Mouse (Mus musculus): ENCODE results near the gene Eif6. TPM values are rescaled to one million over a fixed set of nuclear protein-coding genes. Genes with fewer than 3 reads are reported as not detected.
A peak's percentile ranks its signal among the peaks of the same experiment; 100 is the strongest.

The Eif6 gene
- polyA plus RNA-seq, 1 experiment from 2014 or later = 287 TPM

- H3K4me2 ChIP-seq (ENCODE audit: low read depth, low read length) = peak overlapping the region; percentile 87
- no peaks in the 10 kb centered on the region for H3K9me3 ChIP-seq (ENCODE audit: control insufficient read depth, low read length)
- 77% methylated on average over 10 of the region's 10 CpGs for WGBS
- H3K9ac ChIP-seq (ENCODE audit: low read depth, low read length) = peak overlapping the region; percentile 92
- H3K27me3 ChIP-seq (replicated peaks; ENCODE audit: control insufficient read depth, insufficient read depth, low read length) = no peaks in the 10 kb centered on the region
- H3K36me3 ChIP-seq (ENCODE audit: control insufficient read depth, insufficient read depth, low read length) = peaks cover under 1% of the 10 kb centered on the region
- no peak overlapping the region for H3K27ac ChIP-seq (ENCODE audit: low read length)
- H3K4me1 ChIP-seq (ENCODE audit: control insufficient read depth, insufficient read depth, low read length) = peaks cover 19% of the 10 kb centered on the region
- ATAC-seq = no peak
- H3K4me3 ChIP-seq (ENCODE audit: low read length) = peak overlapping the region; percentile 80
Observed at GRCm38 (mm10) chr2:155817301-155818245, 9.2 kb downstream of the Eif6 start.

GRCm38 (mm10) chr2:155816179-155816578 lies 10.5 kb downstream of the Eif6 start:
- Histone ChIP-seq H3K27ac (ENCODE audit: low read length) (no peak overlapping the region), H3K27me3 (replicated peaks; ENCODE audit: control insufficient read depth, insufficient read depth, low read length) (no peaks in the 10 kb centered on the region), H3K4me2 (ENCODE audit: low read depth, low read length) (no peak overlapping the region), H3K4me1 (ENCODE audit: control insufficient read depth, insufficient read depth, low read length) (peaks cover 19% of the 10 kb centered on the region), H3K36me3 (ENCODE audit: control insufficient read depth, insufficient read depth, low read length) (no peaks in the 10 kb centered on the region), H3K4me3 (ENCODE audit: low read length) (no peak overlapping the region), H3K9me3 (ENCODE audit: control insufficient read depth, low read length) (no peaks in the 10 kb centered on the region), H3K9ac (ENCODE audit: low read depth, low read length) (no peak overlapping the region)
- ATAC-seq = no peak
- 93% methylated on average over 1 of the region's 1 CpGs for WGBS

- H3K9ac ChIP-seq (ENCODE audit: low read depth, low read length) = no peak overlapping the region
- H3K9me3 ChIP-seq (ENCODE audit: control insufficient read depth, low read length) = no peaks in the 10 kb centered on the region
- no peaks in the 10 kb centered on the region for H3K27me3 ChIP-seq (replicated peaks; ENCODE audit: control insufficient read depth, insufficient read depth, low read length)
- no peaks in the 10 kb centered on the region for H3K36me3 ChIP-seq (ENCODE audit: control insufficient read depth, insufficient read depth, low read length)
- peaks cover 15% of the 10 kb centered on the region for H3K4me1 ChIP-seq (ENCODE audit: control insufficient read depth, insufficient read depth, low read length)
- no peak overlapping the region for H3K4me3 ChIP-seq (ENCODE audit: low read length)
- WGBS = 24% methylated on average over 5 of the region's 5 CpGs
- no peak overlapping the region for H3K4me2 ChIP-seq (ENCODE audit: low read depth, low read length)
- no peak for ATAC-seq
- no peak overlapping the region for H3K27ac ChIP-seq (ENCODE audit: low read length)
Observed at GRCm38 (mm10) chr2:155814829-155815228, 11.9 kb downstream of the Eif6 start.

DNA sequence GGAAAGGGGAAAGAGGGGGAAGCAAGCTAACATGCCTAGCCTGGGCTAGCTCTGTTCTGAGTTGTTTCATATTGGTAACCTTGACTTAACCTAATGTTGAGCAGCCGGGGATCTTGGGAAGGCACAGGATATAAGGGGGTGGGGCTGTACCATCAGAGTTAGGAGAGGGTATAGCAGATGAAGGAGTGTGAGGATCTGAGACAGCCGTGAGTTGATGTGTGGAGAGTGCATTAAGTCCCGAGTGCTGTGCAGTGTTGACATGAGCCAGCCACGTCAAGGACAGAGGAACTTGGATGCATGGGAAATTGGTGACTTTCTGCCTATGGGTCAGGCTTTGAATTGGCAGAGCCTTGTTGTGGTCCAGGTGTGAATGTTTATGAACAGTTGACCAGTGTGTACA lies 14.1 kb downstream of the Eif6 start:
- Histone ChIP-seq H3K4me1 (ENCODE audit: control insufficient read depth, insufficient read depth, low read length) (peaks cover under 1% of the 10 kb centered on the region; the same call in 1 of the 2 replicates), H3K9me3 (ENCODE audit: control insufficient read depth, low read length) (no peaks in the 10 kb centered on the region), H3K27me3 (replicated peaks; ENCODE audit: control insufficient read depth, insufficient read depth, low read length) (no peaks in the 10 kb centered on the region), H3K27ac (ENCODE audit: low read length) (no peak overlapping the region), H3K4me3 (ENCODE audit: low read length) (no peak overlapping the region), H3K4me2 (ENCODE audit: low read depth, low read length) (no peak overlapping the region), H3K36me3 (ENCODE audit: control insufficient read depth, insufficient read depth, low read length) (no peaks in the 10 kb centered on the region), H3K9ac (ENCODE audit: low read depth, low read length) (no peak overlapping the region)
- no peak for ATAC-seq
- 68% methylated on average over 4 of the region's 4 CpGs for WGBS

DNA sequence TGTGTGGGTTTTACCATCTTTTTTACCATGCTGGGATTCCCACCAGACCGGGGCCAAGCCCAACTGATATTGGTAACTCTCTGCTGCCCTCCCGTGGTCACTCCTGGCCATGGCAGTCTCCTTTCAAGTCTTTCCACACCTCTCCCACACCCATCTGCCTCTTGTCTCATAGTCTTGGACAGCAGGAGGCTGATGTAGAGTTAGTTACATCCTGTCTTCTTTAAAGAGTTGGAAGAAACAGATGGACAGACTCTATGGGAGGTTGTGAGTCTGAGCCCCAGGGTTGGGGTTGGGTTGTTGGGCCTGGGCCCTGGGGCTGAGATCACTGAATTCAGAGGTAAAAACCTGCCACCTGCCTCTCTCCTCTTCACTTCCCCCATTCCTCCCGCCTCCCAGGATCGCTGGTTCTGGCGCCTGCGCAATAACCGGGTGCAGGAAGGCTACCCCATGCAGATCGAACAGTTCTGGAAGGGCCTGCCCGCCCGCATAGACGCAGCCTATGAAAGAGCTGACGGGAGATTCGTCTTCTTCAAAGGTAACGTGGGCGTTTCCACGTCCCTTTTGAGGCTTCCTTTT lies 14.8 kb downstream of the Eif6 start:
- Histone ChIP-seq H3K4me3 (ENCODE audit: low read length) (no peak overlapping the region), H3K4me2 (ENCODE audit: low read depth, low read length) (no peak overlapping the region), H3K9ac (ENCODE audit: low read depth, low read length) (no peak overlapping the region), H3K36me3 (ENCODE audit: control insufficient read depth, insufficient read depth, low read length) (no peaks in the 10 kb centered on the region), H3K4me1 (ENCODE audit: control insufficient read depth, insufficient read depth, low read length) (no peaks in the 10 kb centered on the region), H3K27me3 (replicated peaks; ENCODE audit: control insufficient read depth, insufficient read depth, low read length) (no peaks in the 10 kb centered on the region), H3K27ac (ENCODE audit: low read length) (no peak overlapping the region), H3K9me3 (ENCODE audit: control insufficient read depth, low read length) (no peaks in the 10 kb centered on the region)
- ATAC-seq = no peak
- WGBS = 41% methylated on average over 16 of the region's 16 CpGs

GRCm38 (mm10) chr2:155809620-155810019 lies 17.1 kb downstream of the Eif6 start:
- no peak overlapping the region for H3K4me3 ChIP-seq (ENCODE audit: low read length)

GRCm38 (mm10) chr2:155807408-155807807 lies 19.3 kb downstream of the Eif6 start:
- Histone ChIP-seq H3K9me3 (ENCODE audit: control insufficient read depth, low read length) (no peaks in the 10 kb centered on the region), H3K27me3 (replicated peaks; ENCODE audit: control insufficient read depth, insufficient read depth, low read length) (no peaks in the 10 kb centered on the region), H3K4me1 (ENCODE audit: control insufficient read depth, insufficient read depth, low read length) (peaks cover 6% of the 10 kb centered on the region), H3K27ac (ENCODE audit: low read length) (no peak overlapping the region), H3K36me3 (ENCODE audit: control insufficient read depth, insufficient read depth, low read length) (no peaks in the 10 kb centered on the region), H3K4me3 (ENCODE audit: low read length) (no peak overlapping the region), H3K9ac (ENCODE audit: low read depth, low read length) (no peak overlapping the region), H3K4me2 (ENCODE audit: low read depth, low read length) (no peak overlapping the region)
- ATAC-seq = no peak
- WGBS = 38% methylated on average over 4 of the region's 4 CpGs

More at GRCm38 (mm10) chr2:155809620-155810019, 17.1 kb downstream of the Eif6 start:
- Histone ChIP-seq H3K9me3 (ENCODE audit: control insufficient read depth, low read length) (no peaks in the 10 kb centered on the region), H3K27ac (ENCODE audit: low read length) (no peak overlapping the region), H3K4me1 (ENCODE audit: control insufficient read depth, insufficient read depth, low read length) (peaks cover 6% of the 10 kb centered on the region), H3K4me2 (ENCODE audit: low read depth, low read length) (no peak overlapping the region), H3K9ac (ENCODE audit: low read depth, low read length) (no peak overlapping the region), H3K27me3 (replicated peaks; ENCODE audit: control insufficient read depth, insufficient read depth, low read length) (no peaks in the 10 kb centered on the region), H3K36me3 (ENCODE audit: control insufficient read depth, insufficient read depth, low read length) (no peaks in the 10 kb centered on the region)
- no peak for ATAC-seq
- 68% methylated on average over 4 of the region's 4 CpGs for whole genome bisulfite sequencing

GRCm38 (mm10) chr2:155806548-155806947 lies 20.2 kb downstream of the Eif6 start:
- H3K9me3 ChIP-seq (ENCODE audit: control insufficient read depth, low read length) = no peaks in the 10 kb centered on the region
- H3K27me3 ChIP-seq (replicated peaks; ENCODE audit: control insufficient read depth, insufficient read depth, low read length) = no peaks in the 10 kb centered on the region
- no peaks in the 10 kb centered on the region for H3K36me3 ChIP-seq (ENCODE audit: control insufficient read depth, insufficient read depth, low read length)
- 63% methylated on average over 5 of the region's 5 CpGs for WGBS
- no peak overlapping the region for H3K4me3 ChIP-seq (ENCODE audit: low read length)
- H3K4me2 ChIP-seq (ENCODE audit: low read depth, low read length) = no peak overlapping the region
- H3K9ac ChIP-seq (ENCODE audit: low read depth, low read length) = no peak overlapping the region
- ATAC-seq = no peak
- no peak overlapping the region for H3K27ac ChIP-seq (ENCODE audit: low read length)
- peaks cover 6% of the 10 kb centered on the region for H3K4me1 ChIP-seq (ENCODE audit: control insufficient read depth, insufficient read depth, low read length)

GRCm38 (mm10) chr2:155805925-155806255 lies 20.8 kb downstream of the Eif6 start:
- Histone ChIP-seq H3K9ac (ENCODE audit: low read depth, low read length) (no peak overlapping the region), H3K4me3 (ENCODE audit: low read length) (no peak overlapping the region), H3K9me3 (ENCODE audit: control insufficient read depth, low read length) (no peaks in the 10 kb centered on the region), H3K27ac (ENCODE audit: low read length) (no peak overlapping the region), H3K27me3 (replicated peaks; ENCODE audit: control insufficient read depth, insufficient read depth, low read length) (no peaks in the 10 kb centered on the region), H3K36me3 (ENCODE audit: control insufficient read depth, insufficient read depth, low read length) (no peaks in the 10 kb centered on the region), H3K4me2 (ENCODE audit: low read depth, low read length) (no peak overlapping the region), H3K4me1 (ENCODE audit: control insufficient read depth, insufficient read depth, low read length) (peaks cover 6% of the 10 kb centered on the region)
- ATAC-seq = no peak
- WGBS = 72% methylated on average over 6 of the region's 6 CpGs

All from intestine, embryonic 16.5 days (tissue).